Mouse (Mus musculus) CH12.LX (cell line): ENCODE measurements at regions not wholly inside any gene's neighbourhood (a gene's known extent, or its start where the extent isn't known, plus 50 kb on each side); places are given as distances from the start of the nearest gene placed in this dataset.

Source experiments
- DNase-seq: peaks from one replicate; pipeline ENCODE4 v3.0.0-alpha.2; 2013; ENCODE audit errors: extremely low read depth
- H3K27ac ChIP-seq: 2 replicates; pipeline ENCODE4 v1.5.1; 2012; ENCODE audit warnings: low read depth, mild to moderate bottlenecking, control low read depth, moderate library complexity; ENCODE audit not compliant: insufficient read depth
- H3K27me3 ChIP-seq: replicated peaks from 2 replicates; pipeline ENCODE3; 2012; ENCODE audit warnings: inconsistent platforms
- H3K36me3 ChIP-seq, 2 experiments: replicated peaks in 1 of 2; 2 replicates each; pipeline versions ENCODE3 to v1.6.1; 2012; ENCODE audit warnings: inconsistent platforms in 1 of 2, low read length in 1 of 2, mild to moderate bottlenecking in 1 of 2, mixed read lengths in 1 of 2, moderate library complexity in 1 of 2; ENCODE audit not compliant: control insufficient read depth in 1 of 2, insufficient read depth in 1 of 2
- H3K4me1 ChIP-seq, 2 experiments: 2 replicates each; pipeline ENCODE4 v1.6.1; 2012; ENCODE audit warnings: inconsistent platforms in 1 of 2, moderate library complexity in 1 of 2; ENCODE audit not compliant: insufficient read depth in 2 of 2, control insufficient read depth in 1 of 2
- H3K4me2 ChIP-seq: 2 replicates; pipeline ENCODE4 v1.6.1; 2012; ENCODE audit warnings: low read depth, mild to moderate bottlenecking, control low read depth; ENCODE audit not compliant: poor library complexity, insufficient read depth, severe bottlenecking
- H3K4me3 ChIP-seq, 3 experiments: fragments of 150-350 bp in 1 of 3; sonication (generic) in 1 of 3; replicated peaks in 1 of 3; 2 replicates each; pipeline versions ENCODE3 to v1.5.1; 2011 to 2012; ENCODE audit warnings: low read depth in 2 of 3, low read length in 2 of 3, mild to moderate bottlenecking in 2 of 3, moderate library complexity in 2 of 3, control low read depth in 1 of 3, improper control_type of control experiment in 1 of 3, inconsistent platforms in 1 of 3, mixed read lengths in 1 of 3; ENCODE audit not compliant: poor library complexity in 1 of 3
- H3K79me2 ChIP-seq: replicated peaks from 2 replicates; pipeline ENCODE4 v1.6.1; 2012; ENCODE audit warnings: mild to moderate bottlenecking, moderate library complexity; ENCODE audit not compliant: control insufficient read depth, poor library complexity, insufficient read depth, severe bottlenecking; ENCODE audit errors: extremely low read depth
- H3K9ac ChIP-seq: 2 replicates; pipeline ENCODE4 v1.6.1; 2012; ENCODE audit warnings: low read depth, mild to moderate bottlenecking, control low read depth, moderate library complexity; ENCODE audit not compliant: insufficient read depth
- H3K9me3 ChIP-seq: replicated peaks from 2 replicates; pipeline ENCODE3; 2012; ENCODE audit warnings: low read length, inconsistent platforms, mixed read lengths
- CHD1 ChIP-seq: IDR thresholded peaks from 2 replicates; pipeline ENCODE4 v1.6.1; 2012; ENCODE audit warnings: low read depth, low read length, improper control_type of control experiment, inconsistent platforms
- CTCF ChIP-seq, 2 experiments: IDR thresholded peaks in 1 of 2; conservative IDR thresholded peaks in 1 of 2; 2 replicates each; pipeline ENCODE4 v1.5.1; 2011 to 2012; ENCODE audit warnings: low read depth in 2 of 2, low read length in 2 of 2, improper control_type of control experiment in 1 of 2, inconsistent platforms in 1 of 2, mild to moderate bottlenecking in 1 of 2, moderate library complexity in 1 of 2
- EP300 ChIP-seq: IDR thresholded peaks from 2 replicates; pipeline ENCODE4 v1.6.1; 2011; ENCODE audit warnings: low read length, improper control_type of control experiment
- ETS1 ChIP-seq: conservative IDR thresholded peaks from 2 replicates; pipeline ENCODE4 v1.6.1; 2012; ENCODE audit warnings: low read depth, mild to moderate bottlenecking, inconsistent platforms, low read length, improper control_type of control experiment, moderate library complexity
- HCFC1 ChIP-seq: IDR thresholded peaks from 2 replicates; pipeline ENCODE4 v1.6.1; 2012; ENCODE audit warnings: low read depth, mild to moderate bottlenecking, inconsistent platforms, low read length, improper control_type of control experiment
- IRF4 ChIP-seq: IDR thresholded peaks from 2 replicates; pipeline ENCODE4 v1.6.1; 2014; ENCODE audit warnings: low read depth, mild to moderate bottlenecking, inconsistent platforms, low read length, improper control_type of control experiment
- JUN ChIP-seq: IDR thresholded peaks from 2 replicates; pipeline ENCODE4 v1.6.1; 2011; ENCODE audit warnings: low read depth, mild to moderate bottlenecking, low read length, improper control_type of control experiment, moderate library complexity; ENCODE audit not compliant: insufficient read depth
- KAT2A ChIP-seq: IDR thresholded peaks from 2 replicates; pipeline ENCODE4 v1.6.1; 2012; ENCODE audit warnings: low read length, improper control_type of control experiment, inconsistent platforms; ENCODE audit not compliant: insufficient replicate concordance
- MAFK ChIP-seq: IDR thresholded peaks from 2 replicates; pipeline ENCODE4 v1.6.1; 2011; ENCODE audit warnings: low read length, improper control_type of control experiment; ENCODE audit not compliant: insufficient replicate concordance
- MAX ChIP-seq: IDR thresholded peaks from 2 replicates; pipeline ENCODE4 v1.6.1; 2011; ENCODE audit warnings: low read length, improper control_type of control experiment
- NELFE ChIP-seq: IDR thresholded peaks from 2 replicates; pipeline ENCODE4 v1.6.1; 2011; ENCODE audit warnings: low read depth, low read length, improper control_type of control experiment
- PAX5 ChIP-seq: IDR thresholded peaks from 2 replicates; pipeline ENCODE4 v1.6.1; 2012; ENCODE audit warnings: low read length, inconsistent platforms, mixed read lengths
- POLR2A ChIP-seq: IDR thresholded peaks from 2 replicates; pipeline ENCODE4 v1.6.1; 2011; ENCODE audit warnings: low read depth, mild to moderate bottlenecking, improper control_type of control experiment, low read length
- POLR2AphosphoS2 ChIP-seq: IDR thresholded peaks from 2 replicates; pipeline ENCODE4 v1.6.1; 2011; ENCODE audit warnings: low read depth, low read length, improper control_type of control experiment
- RAD21 ChIP-seq: IDR thresholded peaks from 2 replicates; pipeline ENCODE4 v1.6.1; 2011; ENCODE audit warnings: low read depth, mild to moderate bottlenecking, low read length, improper control_type of control experiment, moderate library complexity
- SMC3 ChIP-seq: IDR thresholded peaks from 2 replicates; pipeline ENCODE4 v1.6.1; 2011; ENCODE audit warnings: low read depth, low read length, improper control_type of control experiment
- TBP ChIP-seq: conservative IDR thresholded peaks from 2 replicates; pipeline ENCODE4 v1.6.1; 2011; ENCODE audit warnings: low read depth, low read length, improper control_type of control experiment
- UBTF ChIP-seq: IDR thresholded peaks from 2 replicates; pipeline ENCODE4 v1.6.1; 2012; ENCODE audit warnings: low read depth, mild to moderate bottlenecking, inconsistent platforms, low read length, improper control_type of control experiment, moderate library complexity
- ZC3H11A ChIP-seq: IDR thresholded peaks from 2 replicates; pipeline ENCODE4 v1.6.1; 2012; ENCODE audit warnings: low read depth, mild to moderate bottlenecking, inconsistent platforms, low read length, improper control_type of control experiment
- ZMIZ1 ChIP-seq: IDR thresholded peaks from 2 replicates; pipeline ENCODE4 v1.6.1; 2012; ENCODE audit warnings: low read depth, mild to moderate bottlenecking, inconsistent platforms, low read length, improper control_type of control experiment
- dilution Hi-C: fragments of 300-500 bp; cut with MboI; formaldehyde crosslinking; loops from 2 replicates; pipeline ENCODE4 v1.14.3; 2020; ENCODE audit warnings: low sequenced_read_pairs; ENCODE audit not compliant: extremely low pct_unique_long_range_greater_than_20kb, extremely low pct_ligation_motif_present
- in situ Hi-C: fragments of 300-500 bp; cut with MboI; formaldehyde crosslinking; loops from 3 replicates; pipeline ENCODE4 v1.14.3; 2019; ENCODE audit warnings: low sequenced_read_pairs, low pct_ligation_motif_present, low pct_unique_long_range_greater_than_20kb, mixed read lengths

DNA sequence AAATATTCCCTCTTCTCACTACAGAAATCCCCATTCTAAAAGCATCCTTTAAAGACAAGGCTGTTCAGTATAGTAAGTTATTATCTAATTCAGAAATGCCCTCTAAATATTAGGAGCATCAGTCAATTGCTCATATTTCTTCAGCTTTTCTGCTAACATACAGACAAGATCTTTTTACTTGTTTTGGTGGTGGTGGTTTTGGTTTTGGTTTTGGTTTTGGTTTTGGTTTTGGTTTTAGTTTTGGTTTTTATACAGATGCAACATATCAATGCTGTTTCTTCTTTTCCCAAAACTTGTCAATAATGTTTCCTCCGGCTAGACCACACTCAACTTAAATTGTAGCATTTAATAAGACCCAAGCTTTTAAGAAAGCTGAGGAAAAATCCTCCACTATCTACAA, 98.2 kb downstream of the Rpl36a-ps1 start:
- H3K4me2 ChIP-seq: peak overlapping the region; percentile 80
- no peak for TF ChIP-seq JUN
- TF ChIP-seq TBP: no peak
- TF ChIP-seq PAX5: no peak
- no peak for TF ChIP-seq POLR2A
- TF ChIP-seq KAT2A: no peak
- no peak for TF ChIP-seq NELFE
- no peak for TF ChIP-seq CHD1
- peak; percentile 17; the same call in 1 of the 2 replicates for TF ChIP-seq EP300
- TF ChIP-seq RAD21: no peak
- TF ChIP-seq ETS1: peak; percentile 85
- no peak for TF ChIP-seq HCFC1
- no peak for TF ChIP-seq MAFK
- TF ChIP-seq IRF4: peak; percentile 38; the same call in 1 of the 2 replicates
- peaks cover 7% of the 10 kb centered on the region for H3K9me3 ChIP-seq
- DNase-seq: peak; percentile 7
- H3K9ac ChIP-seq: no peak overlapping the region; the same call in 1 of the 2 replicates
- H3K27me3 ChIP-seq: no peaks in the 10 kb centered on the region
- no peaks in the 10 kb centered on the region for H3K79me2 ChIP-seq
- no peaks in the 10 kb centered on the region for H3K4me1 ChIP-seq
- in situ Hi-C loops (no loop called here), dilution Hi-C loops (no loop called here)
- H3K27ac ChIP-seq: no peak overlapping the region
- H3K4me3 ChIP-seq: peak overlapping the region in 1 of 3 experiments; percentile 28
- H3K36me3 ChIP-seq: no peaks in the 10 kb centered on the region

DNA sequence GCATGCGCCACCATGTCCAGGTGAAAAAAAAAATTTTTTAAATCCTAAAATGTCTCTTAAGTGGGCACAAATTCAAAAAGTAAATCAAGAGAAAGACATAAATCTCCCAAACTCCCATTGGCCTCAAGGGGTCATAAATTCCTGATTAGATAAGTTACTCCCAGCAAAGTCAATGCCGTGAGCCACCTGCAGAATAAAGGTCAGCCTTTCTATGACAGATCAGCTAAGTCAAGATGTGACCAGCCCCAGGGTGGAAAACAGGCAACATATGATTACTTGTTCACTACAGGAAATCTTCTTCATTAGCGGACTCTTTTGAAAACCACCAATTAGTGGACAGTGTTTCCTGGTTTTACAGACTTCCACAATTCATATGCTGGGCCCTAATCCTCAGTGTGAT, 101.4 kb downstream of the Rpl36a-ps1 start:
- H3K4me3 ChIP-seq: no peak overlapping the region
- no peak for DNase-seq
- H3K9me3 ChIP-seq: peaks cover 11% of the 10 kb centered on the region
- H3K79me2 ChIP-seq: no peaks in the 10 kb centered on the region
- in situ Hi-C loops (no loop called here), dilution Hi-C loops (no loop called here)
- H3K4me1 ChIP-seq: no peaks in the 10 kb centered on the region
- no peaks in the 10 kb centered on the region for H3K36me3 ChIP-seq
- TF ChIP-seq ZC3H11A: no peak
- TF ChIP-seq EP300: no peak
- no peak for TF ChIP-seq JUN
- TF ChIP-seq TBP: no peak
- TF ChIP-seq POLR2AphosphoS2: no peak
- no peak for TF ChIP-seq HCFC1
- no peak for TF ChIP-seq CTCF (conservative IDR thresholded peaks at IDR 0.05 in 1 of 2, IDR thresholded peaks at IDR 0.05 in 1 of 2; ENCODE audit: low read depth in 2 of 2, low read length in 2 of 2)
- no peak for TF ChIP-seq ZMIZ1
- TF ChIP-seq MAX: no peak
- TF ChIP-seq SMC3: no peak
- no peak for TF ChIP-seq RAD21
- TF ChIP-seq IRF4: no peak
- no peak for TF ChIP-seq UBTF
- H3K9ac ChIP-seq: no peak overlapping the region
- H3K27me3 ChIP-seq: no peaks in the 10 kb centered on the region
- H3K4me2 ChIP-seq: no peak overlapping the region
- no peak overlapping the region for H3K27ac ChIP-seq
